Mouse (Mus musculus): ENCODE results near the gene Slc22a23. TPM values are rescaled to one million over a fixed set of nuclear protein-coding genes. Genes with fewer than 3 reads are reported as not detected.

The Slc22a23 gene
- total RNA-seq, 1 experiment = 5.9 TPM

DNA sequence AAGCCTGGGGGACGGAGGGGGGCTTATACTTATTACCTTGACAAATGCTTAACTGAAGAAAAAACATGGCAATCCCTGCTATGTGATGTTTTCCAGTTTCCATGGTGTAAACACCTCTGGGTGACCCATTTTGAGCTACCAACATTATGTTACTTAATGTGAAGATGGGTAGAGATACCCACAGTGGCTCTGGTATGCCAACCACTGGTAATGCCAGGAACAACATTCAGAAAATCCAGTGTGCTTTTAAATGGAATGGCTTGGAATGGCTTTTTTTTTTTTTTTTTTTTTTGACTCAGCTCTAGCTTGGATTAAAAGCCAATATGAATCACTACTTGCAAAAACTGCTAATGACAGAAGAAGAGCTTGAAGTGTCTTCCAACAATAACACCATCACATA, 8.1 kb downstream of the Slc22a23 start:
- no peak overlapping the region for H3K27ac ChIP-seq (ENCODE audit: insufficient read depth, low read depth, low read length, poor library complexity, severe bottlenecking)

GRCm38 (mm10) chr13:34334847-34335246, 10.1 kb downstream of the Slc22a23 start:
- H3K4me3 ChIP-seq (ENCODE audit: insufficient read depth in 1 of 2, low read depth in 1 of 2, low read length in 2 of 2, poor library complexity in 1 of 2, severe bottlenecking in 1 of 2) = no peak overlapping the region
- H3K4me1 ChIP-seq (ENCODE audit: control insufficient read depth in 2 of 2, insufficient read depth in 2 of 2, low read length in 2 of 2, poor library complexity in 1 of 2) = no peaks in the 10 kb centered on the region
- no peak overlapping the region for H3K27ac ChIP-seq (ENCODE audit: insufficient read depth, low read depth, low read length, poor library complexity, severe bottlenecking)
- H3K36me3 ChIP-seq (ENCODE audit: control insufficient read depth, insufficient read depth, low read length, poor library complexity, severe bottlenecking) = no peaks in the 10 kb centered on the region
- DNase-seq (ENCODE audit: low read depth, low spot score) = no peak
- no peak overlapping the region for H3K9ac ChIP-seq (ENCODE audit: insufficient read depth, low read depth, low read length, poor library complexity, severe bottlenecking)
- TF ChIP-seq CHD2 (IDR thresholded peaks at IDR 0.05; ENCODE audit: low read depth, low read length) (no peak), ZNF384 (IDR thresholded peaks at IDR 0.05; ENCODE audit: low read depth, low read length) (no peak)
- H3K9me3 ChIP-seq (ENCODE audit: control insufficient read depth, insufficient read depth, low read depth, low read length) = no peaks in the 10 kb centered on the region
- in situ Hi-C loops (cut with MboI; ENCODE audit: low sequenced_read_pairs in 2 of 2, unreplicated experiment in 2 of 2) = no loop called here

More for the DNA sequence above, 8.1 kb downstream of the Slc22a23 start:
- no peaks in the 10 kb centered on the region for H3K36me3 ChIP-seq (ENCODE audit: control insufficient read depth, insufficient read depth, low read length, poor library complexity, severe bottlenecking)
- H3K4me3 ChIP-seq (ENCODE audit: insufficient read depth in 1 of 2, low read depth in 1 of 2, low read length in 2 of 2, poor library complexity in 1 of 2, severe bottlenecking in 1 of 2) = no peak overlapping the region
- no peak overlapping the region for H3K9ac ChIP-seq (ENCODE audit: insufficient read depth, low read depth, low read length, poor library complexity, severe bottlenecking)
- no peak for DNase-seq (ENCODE audit: low read depth, low spot score)
- H3K9me3 ChIP-seq (ENCODE audit: control insufficient read depth, insufficient read depth, low read depth, low read length) = no peaks in the 10 kb centered on the region
- in situ Hi-C loops (cut with MboI; ENCODE audit: low sequenced_read_pairs in 2 of 2, unreplicated experiment in 2 of 2) = no loop called here
- H3K4me1 ChIP-seq (ENCODE audit: control insufficient read depth in 2 of 2, insufficient read depth in 2 of 2, low read length in 2 of 2, poor library complexity in 1 of 2) = no peaks in the 10 kb centered on the region
- no peak for TF ChIP-seq CHD2 (IDR thresholded peaks at IDR 0.05; ENCODE audit: low read depth, low read length)
- no peak for TF ChIP-seq ZNF384 (IDR thresholded peaks at IDR 0.05; ENCODE audit: low read depth, low read length)
- TF ChIP-seq ZC3H11A (IDR thresholded peaks at IDR 0.05; ENCODE audit: borderline replicate concordance, low read depth, low read length) = no peak
- TF ChIP-seq MAFK (IDR thresholded peaks at IDR 0.05; ENCODE audit: insufficient read depth, low read depth, low read length) = no peak
- TF ChIP-seq HCFC1 (IDR thresholded peaks at IDR 0.05; ENCODE audit: borderline replicate concordance, insufficient read depth, low read length) = no peak

DNA sequence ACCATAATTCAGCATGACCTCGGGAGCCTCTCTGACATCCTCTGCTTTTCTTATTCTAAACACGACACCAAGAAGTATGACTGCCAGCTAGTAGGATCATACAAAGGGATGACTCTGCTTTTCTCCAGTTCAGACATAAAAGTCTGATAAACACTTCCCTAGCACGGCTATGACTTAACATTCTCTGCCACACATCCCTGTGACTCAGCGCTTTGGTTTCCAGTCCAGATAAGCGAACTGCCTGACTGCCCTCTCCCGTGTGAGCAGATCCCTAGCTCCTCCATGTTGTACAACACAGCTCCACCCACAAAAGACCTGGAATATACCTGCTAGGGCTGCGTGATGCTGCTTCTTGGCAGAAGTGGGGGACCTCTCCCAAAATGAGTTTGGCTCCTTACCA, 12.2 kb downstream of the Slc22a23 start:
- Histone ChIP-seq H3K27ac (ENCODE audit: insufficient read depth, low read depth, low read length, poor library complexity, severe bottlenecking) (no peak overlapping the region), H3K4me3 (ENCODE audit: insufficient read depth in 1 of 2, low read depth in 1 of 2, low read length in 2 of 2, poor library complexity in 1 of 2, severe bottlenecking in 1 of 2) (no peak overlapping the region), H3K9me3 (ENCODE audit: control insufficient read depth, insufficient read depth, low read depth, low read length) (no peaks in the 10 kb centered on the region), H3K36me3 (ENCODE audit: control insufficient read depth, insufficient read depth, low read length, poor library complexity, severe bottlenecking) (no peaks in the 10 kb centered on the region), H3K4me1 (ENCODE audit: control insufficient read depth in 2 of 2, insufficient read depth in 2 of 2, low read length in 2 of 2, poor library complexity in 1 of 2) (no peaks in the 10 kb centered on the region), H3K9ac (ENCODE audit: insufficient read depth, low read depth, low read length, poor library complexity, severe bottlenecking) (no peak overlapping the region)
- in situ Hi-C loops (cut with MboI; ENCODE audit: low sequenced_read_pairs in 2 of 2, unreplicated experiment in 2 of 2) = no loop called here
- TF ChIP-seq MAFK (IDR thresholded peaks at IDR 0.05; ENCODE audit: insufficient read depth, low read depth, low read length) = peak; percentile 57
- no peak for TF ChIP-seq ZC3H11A (IDR thresholded peaks at IDR 0.05; ENCODE audit: borderline replicate concordance, low read depth, low read length)
- DNase-seq (ENCODE audit: low read depth, low spot score) = no peak

GRCm38 (mm10) chr13:34331399-34332186, 13.4 kb downstream of the Slc22a23 start:
- no peaks in the 10 kb centered on the region for H3K36me3 ChIP-seq (ENCODE audit: control insufficient read depth, insufficient read depth, low read length, poor library complexity, severe bottlenecking)
- no peak overlapping the region for H3K4me3 ChIP-seq (ENCODE audit: insufficient read depth in 1 of 2, low read depth in 1 of 2, low read length in 2 of 2, poor library complexity in 1 of 2, severe bottlenecking in 1 of 2)
- no peak for TF ChIP-seq ZNF384 (IDR thresholded peaks at IDR 0.05; ENCODE audit: low read depth, low read length)
- TF ChIP-seq ZC3H11A (IDR thresholded peaks at IDR 0.05; ENCODE audit: borderline replicate concordance, low read depth, low read length) = no peak
- no peak for TF ChIP-seq CHD2 (IDR thresholded peaks at IDR 0.05; ENCODE audit: low read depth, low read length)
- TF ChIP-seq MAFK (IDR thresholded peaks at IDR 0.05; ENCODE audit: insufficient read depth, low read depth, low read length) = no peak
- no peak for TF ChIP-seq HCFC1 (IDR thresholded peaks at IDR 0.05; ENCODE audit: borderline replicate concordance, insufficient read depth, low read length)
- H3K9me3 ChIP-seq (ENCODE audit: control insufficient read depth, insufficient read depth, low read depth, low read length) = no peaks in the 10 kb centered on the region
- in situ Hi-C loops (cut with MboI; ENCODE audit: low sequenced_read_pairs in 2 of 2, unreplicated experiment in 2 of 2) = no loop called here
- no peaks in the 10 kb centered on the region for H3K4me1 ChIP-seq (ENCODE audit: control insufficient read depth in 2 of 2, insufficient read depth in 2 of 2, low read length in 2 of 2, poor library complexity in 1 of 2)
- DNase-seq (ENCODE audit: low read depth, low spot score) = no peak
- H3K27ac ChIP-seq (ENCODE audit: insufficient read depth, low read depth, low read length, poor library complexity, severe bottlenecking) = no peak overlapping the region
- H3K9ac ChIP-seq (ENCODE audit: insufficient read depth, low read depth, low read length, poor library complexity, severe bottlenecking) = no peak overlapping the region

DNA sequence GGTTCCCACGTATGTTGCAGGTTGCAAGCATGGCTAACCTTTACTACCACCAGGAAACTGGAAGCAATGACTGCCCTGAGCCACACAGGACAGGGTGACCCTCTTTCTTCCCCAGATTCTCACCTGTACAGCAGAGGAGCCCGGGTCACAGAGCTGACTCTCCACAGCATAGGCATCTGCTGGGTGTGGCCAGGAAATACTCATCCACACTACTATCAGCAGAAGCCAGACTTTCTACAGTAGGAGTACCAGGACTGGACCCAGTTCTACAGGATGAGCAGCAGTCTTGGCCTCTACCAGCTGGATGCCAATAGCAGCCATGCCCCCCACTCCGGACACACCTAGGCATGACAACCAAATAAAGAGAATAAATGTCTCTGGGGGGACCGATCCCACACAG, 15.4 kb downstream of the Slc22a23 start:
- Histone ChIP-seq H3K9me3 (ENCODE audit: control insufficient read depth, insufficient read depth, low read depth, low read length) (no peaks in the 10 kb centered on the region), H3K36me3 (ENCODE audit: control insufficient read depth, insufficient read depth, low read length, poor library complexity, severe bottlenecking) (no peaks in the 10 kb centered on the region), H3K4me1 (ENCODE audit: control insufficient read depth in 2 of 2, insufficient read depth in 2 of 2, low read length in 2 of 2, poor library complexity in 1 of 2) (0 out of 4 replicates have a peak, but pooled peaks cover 0 to 1% of the 10 kb centered on the region in 2 experiments), H3K4me3 (ENCODE audit: insufficient read depth in 1 of 2, low read depth in 1 of 2, low read length in 2 of 2, poor library complexity in 1 of 2, severe bottlenecking in 1 of 2) (no peak overlapping the region), H3K27ac (ENCODE audit: insufficient read depth, low read depth, low read length, poor library complexity, severe bottlenecking) (no peak overlapping the region), H3K9ac (ENCODE audit: insufficient read depth, low read depth, low read length, poor library complexity, severe bottlenecking) (no peak overlapping the region)
- TF ChIP-seq MAFK (IDR thresholded peaks at IDR 0.05; ENCODE audit: insufficient read depth, low read depth, low read length) (no peak), ZC3H11A (IDR thresholded peaks at IDR 0.05; ENCODE audit: borderline replicate concordance, low read depth, low read length) (no peak), CHD2 (IDR thresholded peaks at IDR 0.05; ENCODE audit: low read depth, low read length) (no peak), ZNF384 (IDR thresholded peaks at IDR 0.05; ENCODE audit: low read depth, low read length) (no peak), HCFC1 (IDR thresholded peaks at IDR 0.05; ENCODE audit: borderline replicate concordance, insufficient read depth, low read length) (no peak)
- no peak for DNase-seq (ENCODE audit: low read depth, low spot score)
- in situ Hi-C loops (cut with MboI; ENCODE audit: low sequenced_read_pairs in 2 of 2, unreplicated experiment in 2 of 2) = no loop called here

Data from ES-E14 (cell line).